Mouse (Mus musculus): ENCODE measurements around the gene Myrip.
"Not testable (repeated sequence)": the region's sequence is repeated elsewhere in the genome, so short reads cannot be mapped to it uniquely, and the experiment has no call there.

Gene Myrip

GRCm38 (mm10) chr9:120395188-120395587 is 93.9 kb downstream of the Myrip start:
- DNase-seq (ENCODE audit: low spot score in 2 of 2): no peak

GRCm38 (mm10) chr9:120396579-120397185 is 95.4 kb downstream of the Myrip start:
- DNase-seq (ENCODE audit: low spot score in 2 of 2): no peak

GRCm38 (mm10) chr9:120398289-120398688 is 97.0 kb downstream of the Myrip start:
- DNase-seq (ENCODE audit: low spot score in 2 of 2): no peak

- DNase-seq (ENCODE audit: low spot score in 2 of 2): not testable (repeated sequence)
Measured at GRCm38 (mm10) chr9:120399537-120399936, 98.2 kb downstream of the Myrip start.

GRCm38 (mm10) chr9:120402368-120402767 is 101.1 kb downstream of the Myrip start:
- DNase-seq (ENCODE audit: low spot score in 2 of 2): peak in 1 of 2 experiments; percentile 17

GRCm38 (mm10) chr9:120403661-120404060 is 102.3 kb downstream of the Myrip start:
- peak; percentile 4 to 17 for DNase-seq (ENCODE audit: low spot score in 2 of 2)

- DNase-seq (ENCODE audit: low spot score in 2 of 2): no peak
Measured at GRCm38 (mm10) chr9:120409663-120410181, 108.4 kb downstream of the Myrip start.

- no peak for DNase-seq (ENCODE audit: low spot score in 2 of 2)
Measured at GRCm38 (mm10) chr9:120410421-120410820, 109.1 kb downstream of the Myrip start.

GRCm38 (mm10) chr9:120415504-120415903 is 114.2 kb downstream of the Myrip start:
- DNase-seq (ENCODE audit: low spot score in 2 of 2): peak; percentile 60 to 70

GRCm38 (mm10) chr9:120416151-120416550 is 114.8 kb downstream of the Myrip start:
- no peak for DNase-seq (ENCODE audit: low spot score in 2 of 2)

- no peak for DNase-seq (ENCODE audit: low spot score in 2 of 2)
Measured at GRCm38 (mm10) chr9:120416729-120417128, 115.4 kb downstream of the Myrip start.

GRCm38 (mm10) chr9:120418582-120418981 is 117.3 kb downstream of the Myrip start:
- DNase-seq (ENCODE audit: low spot score in 2 of 2): no peak

- no peak for DNase-seq (ENCODE audit: low spot score in 2 of 2)
Measured at GRCm38 (mm10) chr9:120424567-120424966, 123.3 kb downstream of the Myrip start.

- peak in 1 of 2 experiments; percentile 22 for DNase-seq (ENCODE audit: low spot score in 2 of 2)
Measured at GRCm38 (mm10) chr9:120425768-120426167, 124.5 kb downstream of the Myrip start.

- DNase-seq (ENCODE audit: low spot score in 2 of 2): no peak
Measured at GRCm38 (mm10) chr9:120428181-120428580, 126.9 kb downstream of the Myrip start.

GRCm38 (mm10) chr9:120433747-120434146 is 132.4 kb downstream of the Myrip start:
- peak; percentile 28 to 58 for DNase-seq (ENCODE audit: low spot score in 2 of 2)

- no peak for DNase-seq (ENCODE audit: low spot score in 2 of 2)
Measured at GRCm38 (mm10) chr9:120435841-120436240, 134.5 kb downstream of the Myrip start.

- no peak for DNase-seq (ENCODE audit: low spot score in 2 of 2)
Measured at GRCm38 (mm10) chr9:120436854-120437253, 135.5 kb downstream of the Myrip start.

- DNase-seq (ENCODE audit: low spot score in 2 of 2): no peak
Measured at GRCm38 (mm10) chr9:120437266-120437876, 136.1 kb downstream of the Myrip start.

GRCm38 (mm10) chr9:120438350-120438749 is 137.0 kb downstream of the Myrip start:
- no peak for DNase-seq (ENCODE audit: low spot score in 2 of 2)

- no peak for DNase-seq (ENCODE audit: low spot score in 2 of 2)
Measured at GRCm38 (mm10) chr9:120438781-120439180, 137.5 kb downstream of the Myrip start.

- DNase-seq (ENCODE audit: low spot score in 2 of 2): no peak
Measured at GRCm38 (mm10) chr9:120444642-120445041, 143.3 kb downstream of the Myrip start.

GRCm38 (mm10) chr9:120449696-120450329 is 148.5 kb downstream of the Myrip start:
- no peak for DNase-seq (ENCODE audit: low spot score in 2 of 2)

Data from heart, adult 9 months (tissue).